Mouse (Mus musculus) G1E (cell line): ENCODE data around the gene Sphk2. TPM values are rescaled to one million over a fixed set of nuclear protein-coding genes. Genes with fewer than 3 reads are reported as not detected.

Source experiments
- ATAC-seq: 2 replicates; pipeline ENCODE4 v1.8.0; 2016; ENCODE audit warnings: mild to moderate bottlenecking; ENCODE audit not compliant: insufficient number of reproducible peaks, poor library complexity, low FRiP score, severe bottlenecking; ENCODE audit errors: extremely low read depth
- DNase-seq: peaks from one replicate; pipeline ENCODE4 v3.0.0; 2012; ENCODE audit warnings: low spot score
- H3K27me3 ChIP-seq: 2 replicates; pipeline ENCODE4 v1.6.1; 2012; ENCODE audit warnings: mild to moderate bottlenecking, low read length, inconsistent platforms; ENCODE audit not compliant: insufficient read depth
- H3K36me3 ChIP-seq: replicated peaks from 2 replicates; pipeline ENCODE3; 2012; ENCODE audit warnings: mild to moderate bottlenecking, inconsistent platforms
- H3K4me1 ChIP-seq: 2 replicates; pipeline ENCODE4 v1.6.1; 2012; ENCODE audit warnings: low read depth, low read length, inconsistent platforms, mixed read lengths; ENCODE audit not compliant: insufficient read depth
- H3K4me3 ChIP-seq: 2 replicates; pipeline ENCODE4 v1.5.1; 2012; ENCODE audit warnings: low read depth, mild to moderate bottlenecking, inconsistent platforms, low read length, moderate library complexity, mixed read lengths
- H3K9me3 ChIP-seq: replicated peaks from 2 replicates; pipeline ENCODE4 v1.6.1; 2012; ENCODE audit warnings: inconsistent platforms
- CTCF ChIP-seq: IDR thresholded peaks from 2 replicates; pipeline ENCODE4 v1.5.1; 2012; ENCODE audit warnings: low read depth, low read length, inconsistent platforms, mixed read lengths
- GATA1 ChIP-seq: IDR thresholded peaks from 2 replicates; pipeline ENCODE4 v1.6.1; 2012; ENCODE audit warnings: borderline replicate concordance, low read length, inconsistent platforms, mixed read lengths
- GATA2 ChIP-seq: IDR thresholded peaks from 2 replicates; pipeline ENCODE4 v1.6.1; 2012; ENCODE audit warnings: low read depth, low read length, inconsistent platforms, borderline replicate concordance
- POLR2AphosphoS5 ChIP-seq: IDR thresholded peaks from 2 replicates; pipeline ENCODE4 v1.6.1; 2012; ENCODE audit warnings: low read depth, low read length, inconsistent platforms; ENCODE audit not compliant: insufficient replicate concordance
- TAL1 ChIP-seq: conservative IDR thresholded peaks from 2 replicates; pipeline ENCODE4 v1.6.1; 2012; ENCODE audit warnings: low read depth, low read length, inconsistent platforms, mixed read lengths
- polyA plus RNA-seq: library from polyadenylated mRNA; stranded (reverse); fragments of >175 nt; gene quantifications from 2 replicates; pipeline ENCODE4 v1.2.3, GENCODE M21; 2012
- total RNA-seq, 2 experiments: library from RNA; stranded (forward) in 1 of 2; stranded (reverse) in 1 of 2; fragments of 200-1000 nt in 1 of 2; fragments of >200 nt in 1 of 2; fragmentation: Nextera tagmentation in 1 of 2; gene quantifications; 2 replicates each; pipeline ENCODE4 v1.2.3; 2014 to 2017

Gene Sphk2
- total RNA-seq (2014; fragmentation: Nextera tagmentation): 16.3 and 21.4 TPM in 2 replicates
- total RNA-seq (2017): 9.3 and 9.8 TPM in 2 replicates
- polyA plus RNA-seq: 96.0 and 115 TPM in 2 replicates

DNA sequence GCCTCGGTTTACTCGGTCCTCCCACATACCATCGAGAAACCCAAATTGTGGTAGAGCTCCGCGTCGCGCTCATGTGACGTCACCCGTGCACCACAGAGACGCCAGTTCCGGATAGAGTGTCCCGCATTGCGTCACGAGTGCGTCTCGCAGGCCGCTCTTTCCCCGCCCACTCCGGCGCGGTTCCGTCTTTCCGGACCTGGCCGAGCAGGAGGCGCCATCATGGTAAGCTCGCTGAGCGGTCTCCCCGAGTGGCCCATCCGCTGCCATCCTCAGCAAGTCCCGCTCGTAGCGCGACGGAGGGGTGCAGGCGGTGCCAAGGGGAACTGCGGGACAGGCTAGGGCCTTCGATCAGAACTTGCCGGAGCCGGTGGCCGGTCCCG, at the start of gene Sphk2:
TSS of gene Sphk2 (minus strand) at position 85 of the 380 bp plus-strand sequence.
- peak; percentile 74 for DNase-seq
- H3K4me1 ChIP-seq: peaks cover 77% of the 10 kb centered on the region
- ATAC-seq: peak; percentile 62
- H3K36me3 ChIP-seq: peaks cover 76% of the 10 kb centered on the region
- peak within 1 kb of the TSS; percentile 77 for H3K4me3 ChIP-seq
- H3K27me3 ChIP-seq: no peaks in the 10 kb centered on the region
- H3K9me3 ChIP-seq: no peaks in the 10 kb centered on the region
- peak; percentile 77 for TF ChIP-seq POLR2AphosphoS5
- no peak for TF ChIP-seq GATA1

DNA sequence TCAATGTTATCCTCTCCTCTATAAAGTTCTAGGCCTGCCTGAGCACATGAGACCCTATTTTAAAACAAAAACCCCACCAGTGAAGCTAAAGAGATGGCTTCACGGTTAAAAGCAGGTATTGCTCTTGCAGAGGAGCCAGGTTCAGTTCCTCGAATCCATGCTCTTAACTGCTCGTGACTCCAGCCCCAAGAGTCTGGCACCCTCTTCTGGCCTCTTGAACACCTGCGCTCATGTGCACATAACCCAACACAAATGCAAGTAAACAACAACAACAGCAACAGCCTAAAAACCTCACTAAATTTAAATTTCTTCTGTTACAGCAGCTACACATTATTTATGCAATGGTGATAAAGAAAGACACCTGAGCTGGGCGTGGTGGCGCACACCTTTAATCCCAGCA, 49.7 kb upstream of the Sphk2 start:
- H3K4me3 ChIP-seq: no peak overlapping the region
- H3K27me3 ChIP-seq: peaks cover 6% of the 10 kb centered on the region
- DNase-seq: no peak
- no peaks in the 10 kb centered on the region for H3K4me1 ChIP-seq
- TF ChIP-seq POLR2AphosphoS5: no peak
- no peak for TF ChIP-seq TAL1
- no peak for TF ChIP-seq GATA1
- no peak for TF ChIP-seq CTCF
- TF ChIP-seq GATA2: no peak
- no peaks in the 10 kb centered on the region for H3K9me3 ChIP-seq
- no peaks in the 10 kb centered on the region for H3K36me3 ChIP-seq
- ATAC-seq: no peak

DNA sequence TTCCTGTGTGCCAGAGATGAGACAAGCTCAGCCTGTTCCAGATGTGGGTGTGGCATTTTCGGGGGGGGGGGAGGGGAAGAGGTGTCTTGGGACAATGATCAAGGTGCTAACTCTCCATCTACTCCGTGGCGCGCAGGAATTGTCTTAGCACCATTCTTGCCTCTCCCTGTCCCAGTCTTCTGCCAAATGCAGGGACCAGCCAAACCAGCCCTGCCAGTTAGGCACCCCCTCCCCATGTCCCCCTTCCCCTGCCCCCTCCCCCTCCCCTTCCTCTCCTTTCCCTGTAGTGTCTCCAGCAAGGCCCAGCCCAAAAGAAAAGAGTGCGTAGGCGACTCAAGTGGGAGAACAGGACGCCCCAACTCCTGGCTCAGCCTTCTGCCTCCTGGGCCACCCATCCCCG, 49.0 kb upstream of the Sphk2 start:
- Histone ChIP-seq H3K4me1 (no peaks in the 10 kb centered on the region), H3K36me3 (no peaks in the 10 kb centered on the region), H3K4me3 (no peak overlapping the region), H3K27me3 (peaks cover 6% of the 10 kb centered on the region), H3K9me3 (no peaks in the 10 kb centered on the region)
- TF ChIP-seq GATA1 (no peak), GATA2 (no peak), CTCF (no peak), TAL1 (no peak), POLR2AphosphoS5 (no peak)
- DNase-seq (no peak), ATAC-seq (no peak)

DNA sequence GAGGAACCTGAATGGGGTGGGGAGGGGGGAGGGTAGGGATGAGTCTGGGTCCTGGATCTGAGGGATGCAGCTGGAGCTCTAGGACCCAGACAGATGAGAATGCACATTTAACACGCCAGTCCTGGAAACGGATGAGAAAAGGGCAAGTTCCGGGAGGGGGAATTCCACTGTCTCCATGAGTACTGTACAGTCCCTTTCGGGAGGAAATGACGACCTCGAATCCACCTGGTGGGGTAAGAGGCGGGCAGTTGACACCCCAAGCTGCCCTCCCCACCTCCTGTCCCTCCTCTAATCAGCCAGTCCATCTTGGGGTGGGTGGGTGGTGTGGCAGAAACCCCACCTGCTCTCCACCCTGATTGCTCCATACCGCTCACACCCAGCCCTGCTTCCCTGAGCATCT, 48.2 kb upstream of the Sphk2 start:
- H3K27me3 ChIP-seq: peaks cover 3% of the 10 kb centered on the region; the same call in 1 of the 2 replicates
- ATAC-seq (no peak), DNase-seq (no peak)
- TF ChIP-seq CTCF (no peak), POLR2AphosphoS5 (no peak), GATA2 (no peak)
- no peak overlapping the region for H3K4me3 ChIP-seq
- no peaks in the 10 kb centered on the region for H3K36me3 ChIP-seq
- no peaks in the 10 kb centered on the region for H3K9me3 ChIP-seq
- H3K4me1 ChIP-seq: no peaks in the 10 kb centered on the region

DNA sequence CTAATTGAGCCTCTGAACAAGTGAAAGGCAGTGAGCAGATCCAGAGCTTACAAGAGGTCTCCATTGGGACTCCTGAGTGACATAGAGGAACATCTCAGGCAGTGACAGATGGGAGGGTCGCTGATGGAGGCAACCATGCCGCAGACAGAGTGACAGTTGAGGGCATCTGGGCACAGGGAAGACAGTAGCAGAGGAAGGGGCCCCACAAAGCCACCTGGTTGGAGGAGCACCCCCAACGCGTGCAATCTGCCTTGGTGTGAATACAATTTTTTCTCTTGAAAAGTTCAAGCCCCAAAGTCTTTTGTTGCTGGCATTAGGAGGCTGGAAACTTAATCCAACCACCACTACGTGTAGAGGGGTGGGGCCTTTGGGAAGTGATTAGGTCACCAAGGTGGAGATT, 42.3 kb upstream of the Sphk2 start:
- no peaks in the 10 kb centered on the region for H3K4me1 ChIP-seq
- H3K4me3 ChIP-seq: no peak overlapping the region
- no peaks in the 10 kb centered on the region for H3K36me3 ChIP-seq
- no peaks in the 10 kb centered on the region for H3K9me3 ChIP-seq
- no peak for TF ChIP-seq CTCF
- TF ChIP-seq GATA2: no peak
- TF ChIP-seq GATA1: no peak
- TF ChIP-seq TAL1: no peak
- TF ChIP-seq POLR2AphosphoS5: no peak
- DNase-seq (no peak), ATAC-seq (no peak)
- H3K27me3 ChIP-seq: peaks cover 10% of the 10 kb centered on the region

DNA sequence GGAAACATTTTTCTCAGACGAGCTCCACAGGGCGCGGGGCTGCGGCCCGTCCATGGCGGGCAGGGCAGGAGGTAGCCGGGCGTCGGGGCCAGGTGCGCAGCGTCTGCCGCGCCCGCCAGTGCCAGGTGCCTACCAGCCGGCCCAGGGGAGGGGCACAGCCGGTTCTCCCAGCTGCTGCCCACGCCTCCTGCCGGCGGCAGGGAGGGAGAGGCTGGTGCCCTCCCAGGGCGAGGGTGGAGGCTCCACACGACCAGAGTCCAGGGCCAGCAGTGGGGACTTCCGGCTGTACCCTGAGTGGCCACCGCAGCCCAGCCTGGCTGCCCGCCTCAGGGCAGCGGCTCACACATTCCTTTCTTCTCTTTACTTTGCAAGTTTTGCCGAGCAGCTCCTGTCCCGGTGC, 41.6 kb upstream of the Sphk2 start:
- peaks cover 10% of the 10 kb centered on the region for H3K27me3 ChIP-seq
- DNase-seq (no peak), ATAC-seq (no peak)
- no peak overlapping the region for H3K4me3 ChIP-seq
- no peaks in the 10 kb centered on the region for H3K36me3 ChIP-seq
- H3K9me3 ChIP-seq: no peaks in the 10 kb centered on the region
- TF ChIP-seq GATA1 (no peak), CTCF (no peak)
- H3K4me1 ChIP-seq: no peaks in the 10 kb centered on the region

DNA sequence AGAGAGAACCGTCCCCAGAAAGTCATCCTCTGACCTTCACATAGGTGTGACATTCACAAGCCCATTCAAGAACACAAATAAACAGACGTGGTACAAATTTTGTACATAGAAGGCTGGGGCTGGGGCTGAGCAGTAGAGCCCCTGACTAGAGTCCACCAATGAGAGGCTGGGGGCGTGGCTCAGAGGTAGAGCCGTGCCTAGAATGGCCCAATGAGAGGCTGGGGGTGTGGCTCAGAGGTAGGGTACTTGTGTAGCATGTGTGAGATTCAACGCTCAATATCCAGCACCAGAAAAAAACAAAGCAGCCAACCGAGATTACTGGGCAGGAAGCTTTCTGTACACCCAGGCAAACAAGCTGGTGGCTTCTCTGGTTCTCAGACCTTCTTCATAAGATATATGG, 37.9 kb upstream of the Sphk2 start:
- Histone ChIP-seq H3K4me3 (no peak overlapping the region), H3K4me1 (no peaks in the 10 kb centered on the region), H3K27me3 (peaks cover 10% of the 10 kb centered on the region), H3K9me3 (no peaks in the 10 kb centered on the region), H3K36me3 (no peaks in the 10 kb centered on the region)
- no peak for ATAC-seq
- no peak for TF ChIP-seq GATA1
- TF ChIP-seq POLR2AphosphoS5: no peak
- DNase-seq: no peak
